Mouse (Mus musculus): ENCODE measurements around the gene Mylk4.

The Mylk4 gene

DNA sequence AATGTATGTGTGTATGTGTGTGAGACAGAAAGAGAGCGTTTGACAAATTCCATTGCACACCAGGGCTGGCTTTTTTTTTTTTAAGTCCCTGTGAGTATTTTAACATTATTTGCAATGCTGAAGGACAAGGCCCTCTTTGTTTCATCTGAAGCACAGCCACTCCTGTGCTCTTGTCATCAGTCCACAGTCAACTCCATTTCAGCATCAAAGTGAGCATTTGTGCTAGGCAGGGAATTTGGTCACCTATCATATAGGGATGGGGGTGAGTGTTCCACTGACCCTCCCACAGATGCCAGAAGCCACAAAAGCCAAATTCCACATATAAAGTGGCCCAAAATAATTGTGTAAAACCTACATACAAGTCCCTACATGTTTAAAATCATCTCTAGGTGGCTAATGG, 78.4 kb downstream of the Mylk4 start:
- DNase-seq: no peak

DNA sequence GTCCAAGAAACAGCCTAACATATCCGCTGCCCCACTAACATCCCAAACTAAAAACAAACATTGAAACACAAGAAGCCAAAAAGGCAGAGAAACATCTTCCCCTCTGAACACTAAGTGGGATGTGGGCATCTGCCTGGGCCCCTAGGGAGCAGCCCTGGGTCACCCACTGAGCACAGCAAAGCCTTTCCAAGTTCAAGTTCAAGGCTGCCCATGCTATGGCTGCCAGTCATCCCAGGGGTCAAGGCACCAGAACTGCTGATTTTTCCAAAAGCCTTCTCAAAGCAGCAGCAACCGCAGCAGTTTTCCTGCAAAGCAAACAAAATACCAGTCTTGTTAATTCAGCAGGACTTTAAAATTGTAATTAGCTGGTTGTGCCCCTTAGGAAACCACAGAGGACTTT, 78.8 kb downstream of the Mylk4 start:
- no peak for DNase-seq

DNA sequence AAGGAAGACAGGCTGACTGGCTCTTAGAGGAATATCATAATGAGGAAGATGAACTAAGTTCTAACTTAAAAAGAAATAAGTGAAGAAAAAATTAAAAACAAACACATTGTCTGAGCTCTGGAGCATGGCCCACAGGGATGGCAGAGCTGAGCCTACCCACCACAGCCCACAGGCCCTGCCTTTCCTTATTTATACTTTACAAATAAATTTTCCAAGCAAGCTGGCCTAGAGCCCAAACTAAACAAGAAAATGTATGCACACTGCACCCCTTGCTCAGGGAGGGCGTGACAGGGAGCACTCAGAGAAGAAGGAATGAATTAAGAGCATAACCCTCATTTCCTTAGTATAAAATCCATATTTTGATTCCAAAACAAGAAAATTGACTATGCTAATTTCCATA, 82.2 kb downstream of the Mylk4 start:
- DNase-seq: no peak

DNA sequence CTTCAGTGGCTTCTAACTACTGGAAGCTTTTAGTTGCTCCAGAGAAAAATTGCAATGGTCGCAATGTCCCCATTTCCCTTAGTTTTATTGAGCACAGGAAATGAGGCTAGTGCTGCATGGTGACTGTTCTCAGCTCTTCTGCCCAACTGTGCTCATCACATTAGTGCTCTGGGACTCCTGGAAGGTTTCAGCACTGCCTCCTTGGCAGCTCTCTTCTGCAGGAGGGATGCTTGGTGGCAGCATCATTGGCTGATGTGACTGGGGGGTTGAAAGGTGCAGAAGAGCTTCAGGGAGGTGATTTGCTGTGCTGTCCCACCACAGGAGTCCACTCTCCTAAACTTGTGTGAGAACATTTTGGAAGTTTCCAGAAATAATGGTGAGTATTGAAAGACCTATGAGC, 84.4 kb downstream of the Mylk4 start:
- no peak for DNase-seq

DNA sequence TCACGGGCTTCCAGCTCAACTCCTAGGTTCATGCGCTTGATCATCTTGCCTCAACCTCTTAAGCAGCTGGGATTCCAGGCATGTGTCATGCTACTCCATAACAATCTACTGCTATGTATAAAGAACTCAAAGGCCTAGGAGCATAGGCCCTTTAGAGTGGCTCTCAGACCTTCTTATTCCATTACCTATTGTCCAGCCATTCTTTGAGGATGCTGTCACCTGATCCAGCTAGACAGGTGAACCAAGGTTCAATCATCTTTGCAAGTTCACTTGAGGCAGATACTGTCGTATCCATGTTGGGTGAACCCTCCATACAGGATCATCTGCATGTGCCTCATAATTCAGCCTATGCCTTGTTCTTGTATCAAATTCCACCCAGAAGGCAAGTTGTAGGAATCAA, 84.8 kb downstream of the Mylk4 start:
- DNase-seq: no peak

DNA sequence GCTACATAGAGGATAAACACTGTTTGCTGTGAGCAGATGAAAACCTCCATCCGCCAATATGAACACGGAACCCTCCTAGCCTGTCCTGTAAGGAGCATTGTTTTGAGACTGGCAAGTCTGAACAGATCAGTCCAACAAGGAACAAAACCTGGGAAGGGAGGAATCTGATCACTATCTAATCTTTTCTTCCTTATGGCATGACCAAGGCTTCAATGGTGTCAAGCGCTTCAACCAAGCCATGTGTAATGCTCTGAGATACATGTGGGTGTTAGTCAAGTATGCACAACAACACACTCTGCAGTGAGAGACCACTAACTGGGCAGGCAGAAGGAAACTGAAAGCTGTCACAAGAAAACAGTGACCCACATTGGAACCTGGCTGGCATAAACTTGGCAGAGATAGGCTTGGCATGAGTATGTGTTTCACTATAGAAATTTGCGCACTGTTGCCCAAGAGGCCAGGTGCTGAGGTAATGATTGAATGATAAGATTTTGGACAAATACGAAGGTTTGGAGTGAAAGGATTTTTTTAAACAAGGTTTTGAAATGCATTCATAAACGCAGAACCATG, 89.8 kb downstream of the Mylk4 start:
- DNase-seq: no peak

DNA sequence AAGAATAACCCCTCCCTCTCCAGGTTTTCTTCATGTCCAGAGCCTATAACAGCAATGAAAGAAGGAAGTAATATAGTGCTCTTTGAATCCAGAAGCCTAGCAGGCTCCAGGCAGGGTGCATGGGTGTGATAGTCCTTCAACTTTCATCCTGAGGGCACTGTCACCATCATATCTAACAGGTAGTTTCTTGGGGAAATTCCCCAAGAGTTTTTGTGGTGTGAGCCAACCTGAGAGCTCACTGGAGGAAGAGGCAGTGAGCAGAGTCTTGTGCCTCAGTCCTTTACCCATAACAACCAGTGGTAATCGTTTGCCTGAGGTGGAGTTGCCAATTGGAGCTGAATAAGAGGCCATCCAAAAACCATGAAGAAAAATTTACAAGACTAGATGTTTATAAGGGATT, 91.2 kb downstream of the Mylk4 start:
- DNase-seq: no peak

DNA sequence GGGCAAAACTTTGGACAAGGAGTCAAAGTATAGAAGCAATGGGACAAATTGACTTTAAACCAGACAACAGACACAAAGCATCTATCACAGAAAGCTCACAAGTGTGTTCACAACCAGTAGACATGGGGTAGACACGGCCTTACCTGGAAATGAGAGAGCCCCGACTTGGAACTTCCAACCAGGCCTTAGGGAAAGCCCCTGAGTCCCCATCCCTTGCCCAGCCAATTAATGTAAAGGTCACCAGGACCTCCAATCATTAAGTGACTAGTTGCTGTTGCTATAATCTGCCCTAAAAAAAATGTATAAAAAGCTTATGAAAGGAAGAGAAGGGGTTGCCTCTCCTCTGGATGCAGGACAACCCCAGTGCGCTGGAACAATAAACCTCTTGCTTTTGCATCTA, 93.5 kb downstream of the Mylk4 start:
- DNase-seq: no peak

DNA sequence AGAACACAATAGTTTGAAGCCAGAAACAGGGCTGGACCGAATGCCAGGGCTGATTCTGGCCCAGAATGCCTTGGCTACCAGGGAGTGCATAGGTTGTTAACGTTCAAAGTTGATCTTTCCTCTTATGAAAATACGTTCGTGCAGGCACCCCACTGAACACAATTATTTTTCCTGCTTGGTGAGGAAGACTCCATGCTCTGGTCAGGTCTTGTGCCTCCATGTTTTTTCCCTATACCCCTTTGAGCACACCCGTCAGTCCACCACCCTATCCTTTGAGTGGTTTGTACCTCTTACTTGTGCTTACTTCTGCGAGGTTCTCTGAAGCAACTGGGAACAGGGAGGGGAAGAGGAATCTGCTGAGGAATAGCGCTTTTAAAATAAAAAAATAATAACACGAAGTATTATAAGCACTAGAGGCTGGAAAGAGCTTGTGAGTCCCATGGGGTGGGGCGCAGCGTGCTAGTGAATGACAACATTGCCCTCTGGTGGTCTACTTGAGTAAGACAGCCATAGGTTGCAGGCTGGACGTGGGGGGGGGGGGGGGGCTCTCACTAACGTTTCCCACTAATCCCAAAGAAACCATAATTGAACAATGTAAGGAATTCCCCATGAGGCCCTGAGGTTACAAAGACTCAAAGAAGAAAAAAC, 102.8 kb downstream of the Mylk4 start:
- DNase-seq: peak; percentile 56

DNA sequence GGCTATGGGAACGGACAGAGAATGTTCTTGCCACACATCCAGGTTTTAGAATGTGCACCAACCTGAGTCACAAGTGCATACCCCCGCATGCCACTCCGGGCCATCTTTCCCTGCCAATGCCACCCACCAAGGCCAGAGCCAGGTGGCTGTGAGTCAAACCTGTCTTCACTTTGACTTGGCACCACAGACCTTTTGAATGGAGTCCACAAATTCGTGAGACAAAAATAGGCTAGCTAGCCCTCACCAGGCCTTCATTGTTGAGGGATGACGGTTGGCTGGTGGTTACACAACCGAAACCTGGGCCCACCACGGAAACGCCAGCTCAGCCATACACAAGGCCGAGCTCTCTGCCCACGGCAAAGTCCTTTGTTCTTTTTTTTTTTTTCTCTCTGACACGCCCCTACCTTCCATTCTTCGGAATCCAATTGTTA, 103.6 kb downstream of the Mylk4 start:
- DNase-seq: no peak

DNA sequence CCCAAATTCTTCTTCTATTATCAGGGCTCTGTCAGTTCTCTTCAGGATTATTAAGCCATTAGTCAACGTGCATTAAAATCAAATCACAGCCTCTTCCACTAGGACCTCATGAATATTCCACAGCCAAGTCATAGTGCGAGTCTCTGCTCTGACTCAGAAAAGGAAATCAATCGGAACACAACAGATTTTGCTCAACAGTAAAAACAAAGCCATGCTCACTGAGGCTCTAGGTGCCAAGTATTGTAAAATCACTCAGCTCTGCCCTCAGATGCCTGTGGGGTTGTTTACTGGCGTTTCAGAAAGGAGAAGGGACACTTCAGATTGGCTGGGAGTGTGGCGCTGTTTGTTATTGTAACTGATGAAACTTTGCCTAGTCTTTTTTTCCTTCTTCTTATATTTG, 104.8 kb downstream of the Mylk4 start:
- no peak for DNase-seq

DNA sequence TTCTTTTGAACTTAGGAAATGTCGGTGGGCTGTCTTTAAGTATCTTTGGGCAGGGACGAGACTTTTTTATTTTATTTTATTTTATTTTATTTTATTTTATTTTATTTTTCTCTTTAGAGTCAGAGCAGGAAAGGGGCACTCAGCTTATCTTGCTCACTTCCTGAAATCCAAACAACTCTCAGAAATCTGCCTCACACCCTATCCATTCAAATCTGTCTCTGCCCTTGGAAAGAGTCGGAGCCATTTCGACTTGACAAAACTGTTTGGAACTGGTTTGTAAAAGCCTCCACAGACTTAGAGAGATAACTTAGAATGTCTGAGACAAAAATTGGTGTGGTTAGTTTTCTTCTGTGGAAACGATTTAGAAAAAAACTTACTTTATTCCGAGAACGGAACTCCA, 113.0 kb downstream of the Mylk4 start:
- DNase-seq: no peak

DNA sequence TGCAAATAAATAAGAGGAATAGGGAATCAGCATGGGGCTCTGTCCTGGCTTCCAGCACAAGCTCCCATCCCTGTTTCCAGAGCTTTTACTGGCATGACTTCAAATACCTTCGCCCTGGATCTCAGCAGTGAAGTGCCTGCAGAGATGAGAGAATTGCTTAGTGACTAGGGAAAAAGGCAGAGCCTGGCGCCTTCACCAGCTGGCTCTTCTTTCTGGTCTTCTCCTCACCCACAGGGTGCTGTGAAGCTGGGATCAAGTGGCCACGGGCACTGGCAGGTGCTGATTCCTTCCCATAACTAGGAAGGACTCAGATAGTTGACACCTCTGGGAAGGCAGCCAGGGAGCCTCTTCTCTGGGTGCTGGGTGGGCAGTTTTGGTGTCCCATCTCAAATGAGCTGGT, 115.5 kb downstream of the Mylk4 start:
- no peak for DNase-seq

DNA sequence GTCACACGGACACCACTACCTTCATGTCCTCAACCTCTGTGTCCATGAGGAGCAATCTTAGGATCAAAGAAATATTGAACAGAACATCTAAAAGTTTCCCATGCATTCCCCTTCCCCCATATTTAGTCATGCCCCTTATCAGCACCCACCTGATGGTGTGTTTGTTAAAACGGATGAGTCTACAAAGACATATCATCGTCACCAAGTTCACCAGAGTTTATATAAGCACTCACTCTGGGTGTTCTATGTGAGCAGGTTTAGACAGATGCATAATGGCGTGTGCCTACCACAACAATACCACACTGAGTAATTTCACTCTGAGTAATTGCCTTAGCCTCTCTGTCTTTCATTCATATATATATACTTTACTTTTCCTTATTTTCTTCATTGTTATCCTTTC, 116.4 kb downstream of the Mylk4 start:
- DNase-seq: no peak

DNA sequence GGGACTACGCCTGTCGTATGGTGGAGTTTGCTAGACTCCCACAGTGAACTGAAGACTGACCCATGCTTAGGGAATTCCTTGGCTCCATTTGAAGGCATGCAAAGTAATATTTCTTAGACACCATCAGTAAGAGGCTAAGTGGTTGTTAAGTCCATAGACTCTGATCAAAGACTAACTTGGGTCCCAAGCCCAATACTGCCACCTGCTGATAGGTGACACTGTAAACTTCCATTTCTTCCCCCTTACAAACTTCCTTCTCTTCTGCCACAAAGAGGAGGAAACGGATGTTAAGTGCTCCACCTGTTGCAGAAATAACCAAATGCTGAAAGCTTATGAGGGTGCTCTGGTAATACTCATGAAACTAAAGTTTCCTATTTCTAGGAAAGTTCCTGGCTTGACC, 121.7 kb downstream of the Mylk4 start:
- DNase-seq: peak; percentile 50

DNA sequence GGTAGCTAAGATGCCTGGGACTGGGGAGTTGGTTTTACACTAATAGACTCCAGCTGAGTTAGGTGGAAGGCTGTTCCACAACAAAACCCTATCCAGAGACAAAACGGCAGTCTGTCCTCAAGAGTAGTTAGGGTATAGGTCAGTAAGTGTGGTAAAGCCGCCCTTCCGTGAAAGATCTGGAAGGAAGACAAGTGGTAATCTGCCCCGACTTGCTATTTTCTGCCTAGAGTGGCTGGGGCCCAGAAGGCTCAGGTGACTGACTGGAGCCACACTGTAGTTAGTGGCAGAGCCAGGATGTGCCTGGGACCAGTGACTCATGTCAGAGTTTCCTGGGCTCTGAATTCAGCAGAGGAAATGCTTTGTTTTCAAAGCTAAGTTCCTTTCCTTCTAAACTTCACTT, 123.5 kb downstream of the Mylk4 start:
- peak; percentile 13 for DNase-seq

DNA sequence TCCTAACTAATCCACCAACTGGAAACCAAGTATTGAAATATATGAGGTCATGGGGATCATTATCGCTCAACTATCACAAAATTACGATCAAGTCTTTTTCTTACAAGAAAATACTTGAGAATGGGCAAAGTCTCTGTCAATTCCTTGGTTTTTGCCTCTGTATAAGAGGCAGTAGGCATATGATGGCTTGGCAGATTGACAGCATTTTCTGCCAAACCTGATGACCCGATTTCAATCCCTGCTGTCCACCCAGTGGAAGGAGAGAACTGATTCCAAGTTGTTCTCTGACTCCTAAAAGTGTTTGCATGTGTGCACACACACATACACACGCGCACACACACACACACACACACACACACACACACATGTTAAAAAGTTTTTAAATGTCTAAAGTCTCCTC, 124.5 kb downstream of the Mylk4 start:
- no peak for DNase-seq

DNA sequence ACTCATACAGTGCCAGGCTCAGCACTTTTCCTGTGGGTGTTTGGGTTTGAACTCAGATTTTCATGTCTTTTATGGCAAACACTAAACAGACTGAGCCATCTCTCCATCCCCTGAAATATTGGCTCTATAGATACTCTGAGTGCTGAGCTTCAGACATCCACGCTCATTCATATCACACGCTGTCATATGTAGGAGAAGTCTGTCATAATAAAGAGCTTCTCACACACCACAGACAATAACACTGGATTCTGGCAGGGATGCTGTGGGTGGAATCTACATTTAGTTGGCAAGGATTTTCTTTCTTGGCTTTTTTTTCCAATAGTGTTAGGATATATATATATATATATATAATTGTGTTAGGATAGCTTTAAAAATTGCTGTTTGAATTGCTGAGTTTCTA, 126.2 kb downstream of the Mylk4 start:
- DNase-seq: no peak
